Mouse (Mus musculus) bone marrow, adult 2 months (tissue): Measurements from ENCODE around the gene Soat1.

Experiments
- CTCF ChIP-seq: fragments of 200-500 bp; IDR thresholded peaks from 2 replicates; pipeline ENCODE4 v1.5.1; 2011; ENCODE audit warnings: low read length, control low read depth; ENCODE audit not compliant: control insufficient read depth, insufficient read depth
- POLR2A ChIP-seq: fragments of 200-500 bp; IDR thresholded peaks from 2 replicates; pipeline ENCODE4 v1.6.1; 2011; ENCODE audit warnings: low read depth, mild to moderate bottlenecking, control low read depth, low read length, borderline replicate concordance; ENCODE audit not compliant: control insufficient read depth

DNA sequence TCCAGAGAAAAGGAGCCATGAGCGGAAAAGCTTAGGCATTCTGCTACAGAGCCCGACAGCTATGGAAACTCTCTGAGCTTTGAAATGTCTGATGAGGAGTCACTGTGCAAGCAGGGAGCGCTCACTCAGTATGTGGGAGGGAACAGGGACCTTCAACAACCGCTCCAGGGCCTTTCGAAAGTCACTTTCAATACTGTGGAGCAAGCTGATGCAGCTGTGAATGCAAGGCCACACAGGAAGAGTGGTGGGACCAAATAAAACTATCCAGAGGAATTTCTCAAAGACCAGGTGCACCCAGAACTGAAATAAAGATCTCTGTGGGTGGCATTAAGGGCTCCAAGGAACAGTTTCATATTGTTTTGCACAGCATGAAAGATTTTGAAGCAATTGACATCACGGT is 51.3 kb downstream of the Soat1 start:
- TF ChIP-seq CTCF, result no peak
- TF ChIP-seq POLR2A, result no peak
